Mouse (Mus musculus) embryo, embryonic 10.5 days (tissue): ENCODE results near the gene Pla1a.
"Not testable (repeated sequence)": the region's sequence is repeated elsewhere in the genome, so short reads cannot be mapped to it uniquely, and the experiment has no call there.

ENCODE experiments used
- DNase-seq: peaks from one replicate; pipeline ENCODE4 v3.0.0-alpha.2; 2015; ENCODE audit warnings: low spot score

Pla1a gene

DNA sequence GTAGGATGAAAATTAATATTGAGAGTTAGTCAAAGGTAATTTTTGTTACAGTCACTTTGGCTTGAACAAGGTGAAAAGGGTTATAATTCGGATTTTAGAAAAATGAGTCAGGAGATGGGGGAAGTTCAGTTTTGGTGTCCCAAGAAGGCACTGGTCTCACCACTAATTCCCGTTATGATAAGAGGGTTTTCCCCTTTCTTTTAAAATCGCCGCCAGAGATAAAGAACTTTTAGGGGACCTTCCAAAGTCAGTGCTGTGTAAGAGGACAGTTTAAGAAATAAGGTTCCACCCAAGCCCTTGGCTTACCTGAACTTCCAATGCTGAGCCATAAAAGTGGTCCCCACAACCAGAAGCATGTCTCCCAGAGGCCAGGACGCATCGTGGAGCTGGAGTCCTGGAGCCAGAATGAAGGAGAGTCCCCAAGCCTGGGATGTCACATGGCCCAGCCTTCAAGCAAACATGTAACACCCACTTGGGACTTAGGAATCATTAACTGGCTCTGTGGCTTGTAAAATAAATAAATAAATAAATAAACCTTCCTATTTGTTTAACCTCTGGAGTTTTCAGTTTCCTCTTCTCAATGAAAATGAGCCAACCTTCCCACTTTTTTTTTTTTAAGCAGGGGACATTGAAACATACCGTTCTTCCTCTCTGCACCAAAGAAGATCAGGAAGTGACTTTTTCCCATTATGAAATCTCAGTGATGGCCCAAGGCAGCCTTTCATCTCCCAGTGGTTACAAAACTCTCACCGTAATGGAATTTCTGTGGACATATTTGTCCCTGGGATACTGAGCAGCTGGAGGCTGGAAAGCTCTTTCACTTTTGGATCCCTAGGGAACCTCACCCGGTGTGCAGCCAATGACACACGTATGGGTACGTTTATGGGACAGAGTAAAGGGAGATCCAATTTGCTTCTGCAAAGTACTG, at the start of gene Pla1a:
Gene Pla1a, minus strand, starts transcription at position 648 of the 928 bp plus-strand sequence.
- DNase-seq, result no peak

DNA sequence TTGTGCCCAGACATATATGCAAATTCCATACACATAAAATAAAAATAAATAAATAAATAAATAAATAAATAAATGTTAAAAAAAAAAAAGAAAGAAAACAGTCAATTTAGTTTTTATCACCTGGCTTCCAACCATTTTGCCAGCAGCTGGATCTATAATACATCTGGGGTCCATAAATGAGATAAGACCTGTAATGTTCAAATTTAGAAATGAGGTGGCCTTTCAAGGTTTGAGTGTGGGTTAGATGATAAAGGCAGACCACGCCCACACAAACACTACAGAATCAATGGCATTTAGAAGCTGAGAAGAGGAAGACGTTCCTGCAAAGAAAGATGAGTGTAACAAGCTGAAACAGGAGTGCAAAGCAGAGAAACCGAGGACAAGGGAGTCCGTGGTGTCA, 48.4 kb upstream of the Pla1a start:
- DNase-seq, result no peak

DNA sequence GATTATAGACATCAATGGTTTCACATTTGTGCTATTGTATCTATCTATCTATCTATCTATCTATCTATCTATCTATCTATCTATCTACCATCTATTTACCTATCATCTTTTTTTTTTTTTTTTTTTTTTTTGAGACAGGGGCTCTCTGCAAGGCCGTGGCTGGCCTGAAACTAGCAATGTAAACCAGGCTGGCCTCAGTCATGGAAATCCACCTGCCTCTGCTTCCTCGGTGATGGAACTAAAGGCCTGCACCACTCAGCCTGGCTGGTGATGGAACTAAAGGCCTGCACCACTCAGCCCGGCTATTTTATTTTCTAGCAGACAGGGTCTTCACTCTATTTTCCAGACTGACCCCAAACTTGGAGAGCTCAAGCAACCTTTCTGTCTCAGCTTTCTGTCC, 45.4 kb upstream of the Pla1a start:
- DNase-seq, result no peak

DNA sequence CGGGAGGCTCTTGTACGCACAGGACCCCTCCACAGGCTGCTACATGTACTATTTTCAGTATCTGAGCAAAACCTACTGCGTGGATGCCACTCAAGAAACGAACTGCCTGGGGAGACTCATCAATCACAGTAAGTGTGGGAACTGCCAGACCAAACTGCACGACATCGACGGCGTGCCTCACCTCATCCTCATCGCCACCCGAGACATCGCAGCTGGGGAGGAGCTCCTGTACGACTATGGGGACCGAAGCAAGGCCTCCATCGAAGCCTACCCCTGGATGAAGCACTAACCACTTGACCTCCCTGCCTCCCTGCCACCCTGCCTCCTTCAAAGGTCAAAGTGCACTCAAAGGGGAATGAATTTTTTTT, 44.3 kb upstream of the Pla1a start:
- not testable (repeated sequence) for DNase-seq

DNA sequence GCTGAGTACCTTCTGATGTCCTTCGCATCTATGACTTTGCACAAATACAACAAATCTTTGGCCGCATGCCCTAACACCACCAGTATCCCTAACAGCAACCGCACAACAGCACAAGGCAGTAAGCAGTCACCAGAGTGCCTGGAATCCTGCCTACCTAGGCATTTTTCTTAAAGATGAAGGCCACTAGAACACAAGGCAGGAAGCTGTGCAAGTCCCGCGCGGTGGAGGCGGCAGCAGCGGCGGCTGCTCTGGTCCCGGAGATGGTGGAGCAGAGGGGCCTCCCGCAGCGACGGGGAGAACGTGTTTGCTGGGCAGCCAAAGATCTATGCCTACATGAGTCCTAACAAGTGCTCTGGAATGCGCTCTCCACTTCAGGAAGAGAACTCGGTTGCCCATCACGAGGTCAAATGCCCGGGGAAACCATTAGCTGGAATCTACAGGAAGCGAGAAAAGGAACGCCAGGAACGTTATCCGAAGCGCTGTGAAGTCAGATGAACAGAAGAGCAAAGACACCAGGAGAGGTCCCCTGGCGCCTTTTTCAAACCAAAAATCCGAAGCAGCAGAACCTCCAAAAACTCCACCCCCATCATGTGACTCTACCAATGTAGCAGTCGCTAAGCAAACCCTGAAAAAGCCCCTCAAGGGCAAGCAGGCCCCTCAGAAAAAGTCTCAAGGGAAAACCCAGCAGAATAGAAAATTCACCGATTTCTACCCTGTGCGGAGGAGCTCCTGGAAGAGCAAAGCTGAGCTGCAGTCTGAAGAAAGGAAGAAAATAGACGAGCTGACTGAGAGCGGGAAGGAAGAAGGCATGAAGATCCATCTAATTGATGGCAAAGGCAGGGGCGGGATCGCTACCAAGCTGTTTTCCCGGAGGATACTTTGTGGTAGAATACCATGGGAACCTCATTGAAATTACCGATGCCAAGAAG, 43.6 kb upstream of the Pla1a start:
- DNase-seq, result peak; percentile 72

DNA sequence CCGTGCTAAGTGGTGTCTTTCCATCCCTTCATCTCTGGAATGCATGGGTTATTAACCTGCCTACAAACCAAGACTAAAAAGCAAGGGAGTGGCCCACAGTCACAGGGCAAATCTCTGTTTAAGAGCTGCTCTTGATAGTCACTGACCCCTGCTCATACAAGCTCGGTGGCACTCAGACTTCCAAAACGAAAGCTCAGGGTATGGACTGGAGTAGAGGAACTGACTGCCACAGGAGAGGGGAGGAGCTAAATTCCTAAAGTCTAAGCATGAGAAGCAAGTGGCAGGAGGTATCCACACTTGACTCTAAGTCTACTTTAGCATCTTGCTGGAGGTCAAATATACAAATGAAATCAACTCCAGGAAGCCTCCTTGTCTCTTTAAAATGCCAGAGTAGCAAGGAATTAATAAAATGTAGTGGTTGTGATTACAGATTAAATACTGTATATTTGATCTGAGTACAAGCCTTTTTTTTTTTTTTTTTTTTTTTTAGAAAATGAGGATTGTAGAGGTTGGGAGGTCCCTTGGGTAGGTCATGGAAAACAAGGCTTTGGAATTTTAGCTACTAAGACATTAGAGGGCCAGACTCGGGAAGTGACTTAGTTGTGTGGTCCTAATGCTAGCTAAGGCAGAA, 42.9 kb upstream of the Pla1a start:
- DNase-seq, result no peak

DNA sequence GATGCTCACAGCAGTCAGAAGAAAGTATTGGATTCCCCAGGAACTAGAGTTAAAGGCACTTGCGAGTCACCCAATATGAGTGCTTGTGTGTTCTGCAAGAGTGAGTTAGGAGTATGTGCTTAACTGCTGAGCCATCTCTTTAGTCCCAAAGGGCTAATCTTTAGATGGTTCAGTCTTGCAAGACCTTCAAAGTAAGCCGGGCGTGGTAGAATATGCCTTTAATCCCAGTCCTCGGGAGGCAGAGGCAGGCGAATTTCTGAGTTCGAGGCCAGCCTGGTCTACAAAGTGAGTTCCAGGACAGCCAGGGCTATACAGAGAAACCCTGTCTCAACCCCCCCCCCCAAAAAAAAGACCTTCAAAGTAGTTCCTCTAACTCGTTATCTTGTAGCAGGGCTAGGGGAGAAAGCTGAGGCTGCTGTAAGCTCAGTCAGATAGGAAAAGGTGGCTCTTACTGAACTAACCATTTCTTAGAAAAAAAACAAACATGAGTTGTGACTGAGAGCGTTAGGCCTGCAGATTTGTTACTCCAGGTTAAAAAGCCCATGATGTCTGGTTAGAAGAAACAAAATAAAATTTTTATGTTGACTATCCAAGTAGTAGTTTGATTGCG, 41.8 kb upstream of the Pla1a start:
- DNase-seq, result no peak

DNA sequence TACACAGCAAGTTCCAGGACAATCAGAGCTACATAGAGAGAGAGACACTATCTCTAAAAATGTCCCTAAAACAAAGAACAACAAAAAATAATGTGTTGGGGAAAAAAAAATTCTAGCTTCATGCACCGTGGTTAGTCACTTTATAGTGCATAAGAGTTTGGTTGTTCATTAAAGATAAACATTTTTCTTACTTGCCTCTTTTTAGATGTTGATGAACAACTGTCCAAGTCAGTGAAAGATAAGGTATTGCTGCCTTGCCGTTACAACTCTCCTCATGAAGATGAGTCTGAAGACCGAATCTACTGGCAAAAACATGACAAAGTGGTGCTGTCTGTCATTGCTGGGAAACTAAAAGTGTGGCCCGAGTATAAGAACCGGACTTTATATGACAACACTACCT, 40.7 kb upstream of the Pla1a start:
- no peak for DNase-seq

DNA sequence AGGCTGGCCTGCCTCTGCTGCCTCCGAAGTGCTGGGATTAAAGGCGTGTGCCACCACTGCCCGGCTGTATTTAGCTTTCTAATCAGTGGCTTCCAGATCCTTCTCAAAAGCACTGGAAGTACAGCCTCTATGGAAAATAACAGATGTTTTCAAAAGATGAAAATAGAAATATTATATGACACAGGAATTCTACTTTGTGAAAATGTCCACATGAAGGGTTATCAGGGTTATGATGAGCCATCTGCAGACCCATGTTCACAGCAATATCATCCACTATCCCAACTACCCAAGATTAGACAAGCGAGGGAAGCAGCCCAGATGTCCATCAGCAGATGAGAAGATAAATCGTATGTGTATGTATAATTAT, 39.5 kb upstream of the Pla1a start:
- no peak for DNase-seq

DNA sequence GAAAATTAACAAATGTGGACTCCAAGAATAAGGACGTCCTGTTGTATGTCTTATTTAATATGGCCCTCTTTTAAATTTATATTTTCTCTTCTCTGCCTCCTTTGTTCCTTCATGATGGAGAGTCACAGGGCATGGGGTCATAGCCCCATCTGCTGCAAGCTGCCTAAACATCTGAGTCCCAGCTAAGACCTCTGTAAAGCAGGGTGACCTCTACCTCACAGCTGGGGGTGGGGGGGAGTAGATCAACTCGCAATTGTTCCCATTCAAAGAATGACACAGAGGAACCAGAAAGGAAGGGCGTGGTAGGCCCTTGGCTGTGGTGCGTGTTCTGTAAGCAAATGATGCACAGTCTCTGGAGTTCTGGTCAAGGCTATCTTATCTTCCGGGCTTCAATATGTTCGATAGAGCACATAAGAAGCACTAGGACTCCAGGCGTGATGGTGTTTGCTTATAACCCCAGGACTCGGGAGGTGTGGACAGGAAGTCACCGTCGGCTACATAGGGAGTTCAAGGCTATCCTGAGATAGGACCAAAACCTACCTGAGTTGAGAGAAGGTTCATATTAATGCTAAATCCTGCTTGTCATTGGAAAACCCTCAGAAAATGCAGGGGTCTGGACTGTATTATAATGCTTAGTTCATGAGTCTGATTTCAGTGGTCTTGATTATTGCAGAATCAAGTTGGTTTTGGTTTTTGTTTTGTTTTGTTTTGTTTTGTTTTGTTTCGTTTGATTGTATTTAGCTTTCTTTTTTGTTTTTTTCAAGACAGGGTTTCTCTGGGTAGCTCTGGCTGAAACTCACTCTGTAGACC, 39.0 kb upstream of the Pla1a start:
- peak; percentile 45 for DNase-seq

DNA sequence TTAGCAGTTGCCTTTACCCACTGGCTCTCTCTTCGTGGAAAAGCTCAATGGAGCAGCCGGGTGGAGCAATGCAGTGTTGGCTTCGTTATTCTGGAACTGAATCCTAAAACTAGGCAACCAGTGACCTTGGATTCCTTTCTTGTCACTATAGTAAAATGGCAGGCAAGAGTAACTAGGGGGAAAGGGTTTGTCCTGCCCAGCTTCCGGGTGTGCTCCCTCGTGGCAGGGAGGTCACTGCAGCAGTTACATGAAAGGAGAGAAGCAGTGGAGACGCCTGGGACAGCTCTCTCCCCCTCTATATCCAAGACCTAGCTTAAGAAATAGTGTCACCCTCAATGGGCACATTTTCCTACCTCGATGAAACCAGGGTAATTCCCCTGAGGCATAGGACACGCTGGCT, 36.5 kb upstream of the Pla1a start:
- no peak for DNase-seq

DNA sequence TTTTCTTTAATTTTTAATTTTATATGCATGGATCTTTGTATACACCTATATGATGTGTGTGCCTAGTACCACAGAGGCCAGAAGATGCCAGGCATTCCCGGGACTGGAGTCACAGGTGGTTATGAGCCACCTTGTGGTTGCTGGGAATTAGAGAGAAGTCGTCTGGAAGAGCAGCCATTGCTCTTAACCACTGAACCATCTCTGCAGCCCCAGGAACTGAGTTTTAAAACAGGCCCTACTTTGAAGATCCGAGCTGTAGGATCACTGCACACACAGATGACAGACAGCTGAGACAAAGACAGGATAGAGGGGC, 35.7 kb upstream of the Pla1a start:
- no peak for DNase-seq

DNA sequence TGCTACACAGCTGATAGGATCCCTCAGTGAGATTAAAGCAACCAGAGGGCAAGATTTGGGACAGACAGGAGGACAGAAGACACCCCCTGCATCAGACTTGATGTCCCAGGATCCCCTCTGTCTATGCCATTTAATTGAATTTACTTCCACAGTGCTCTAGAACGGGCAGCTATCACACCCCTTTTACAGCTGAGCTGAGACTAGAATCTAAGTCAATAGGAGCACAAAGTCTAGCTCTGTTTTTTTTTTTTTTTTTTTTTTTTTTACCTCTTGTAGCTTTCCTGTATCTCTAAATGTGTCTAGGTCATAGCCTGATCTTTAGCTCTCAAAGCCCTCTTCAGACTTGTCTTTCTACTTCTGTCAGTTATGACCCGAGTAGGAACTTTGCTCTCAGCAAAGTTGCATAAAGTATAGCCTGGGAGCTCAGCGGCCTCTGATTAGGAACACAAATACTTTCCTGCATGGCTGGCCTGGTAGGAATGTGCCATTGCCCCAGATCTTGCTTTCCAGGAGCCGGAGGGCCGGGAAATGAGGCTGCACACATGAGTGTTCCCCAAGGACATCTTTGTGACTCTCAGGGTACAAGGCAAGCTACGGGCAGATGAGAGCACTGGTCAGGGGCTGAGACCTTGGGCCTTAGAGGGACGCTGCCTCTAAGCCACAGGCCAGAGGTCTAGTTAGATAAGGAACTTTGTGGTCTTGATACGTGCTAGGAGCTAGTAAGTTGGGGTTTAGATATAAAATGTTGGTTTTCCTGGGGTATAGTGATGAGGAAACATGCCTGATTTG, 35.2 kb upstream of the Pla1a start:
- DNase-seq, result no peak

DNA sequence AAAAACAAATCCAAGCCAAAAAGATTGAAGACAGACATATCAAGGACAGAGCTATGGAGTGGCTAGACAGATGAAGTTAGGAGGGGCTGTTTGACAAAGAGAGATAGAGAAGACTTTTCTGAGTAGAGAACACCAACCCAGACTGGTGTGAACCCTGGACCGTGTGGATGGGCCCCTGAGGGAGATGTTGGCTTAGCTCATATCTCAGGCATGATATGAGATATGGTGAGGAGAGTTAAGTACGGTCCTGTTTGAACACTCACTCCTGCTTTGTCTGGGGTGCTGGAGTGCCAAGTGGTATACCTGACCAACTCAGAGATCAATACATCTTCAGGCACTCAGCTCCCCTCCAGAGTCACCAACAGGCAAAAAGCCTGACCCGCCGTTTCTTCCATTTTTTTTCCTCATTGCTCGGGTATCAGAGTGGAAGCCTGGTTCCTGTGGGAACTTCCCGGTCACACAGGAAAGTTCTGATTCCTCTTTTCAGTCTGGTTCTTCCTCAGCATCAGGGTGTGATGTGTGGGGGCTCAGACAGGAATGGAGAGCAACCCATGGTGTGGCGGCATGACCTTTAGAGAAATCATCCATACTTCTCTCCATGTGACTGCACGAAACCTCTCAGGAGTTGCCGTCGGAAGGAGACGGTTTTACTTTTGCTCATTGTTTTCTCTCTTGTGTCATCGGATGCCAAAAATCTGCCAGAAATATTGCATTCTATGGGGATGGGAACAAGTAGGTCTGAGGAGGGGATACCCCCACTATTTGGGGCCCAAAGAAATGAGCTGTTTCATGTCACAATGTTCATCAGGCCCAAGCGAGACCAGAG, 34.4 kb upstream of the Pla1a start:
- no peak for DNase-seq

DNA sequence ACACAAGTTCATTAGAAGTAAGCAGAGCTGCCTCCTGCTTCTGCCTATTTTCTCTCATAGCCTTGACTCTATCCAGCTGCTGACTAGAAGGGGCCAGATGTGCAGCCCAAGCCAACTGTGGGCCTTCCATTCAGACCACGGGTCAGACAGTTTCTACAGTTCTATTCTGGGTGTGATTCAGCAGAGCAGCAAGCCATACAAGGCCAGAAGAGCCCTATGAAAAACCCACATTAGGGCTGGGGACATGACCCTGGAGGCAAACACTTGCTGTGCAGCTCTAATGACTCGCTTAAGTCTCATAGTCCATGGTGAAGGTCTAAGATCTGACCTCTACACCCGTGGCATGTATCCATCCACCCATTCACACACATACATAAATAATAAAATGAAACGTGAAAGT, 33.1 kb upstream of the Pla1a start:
- DNase-seq, result no peak

DNA sequence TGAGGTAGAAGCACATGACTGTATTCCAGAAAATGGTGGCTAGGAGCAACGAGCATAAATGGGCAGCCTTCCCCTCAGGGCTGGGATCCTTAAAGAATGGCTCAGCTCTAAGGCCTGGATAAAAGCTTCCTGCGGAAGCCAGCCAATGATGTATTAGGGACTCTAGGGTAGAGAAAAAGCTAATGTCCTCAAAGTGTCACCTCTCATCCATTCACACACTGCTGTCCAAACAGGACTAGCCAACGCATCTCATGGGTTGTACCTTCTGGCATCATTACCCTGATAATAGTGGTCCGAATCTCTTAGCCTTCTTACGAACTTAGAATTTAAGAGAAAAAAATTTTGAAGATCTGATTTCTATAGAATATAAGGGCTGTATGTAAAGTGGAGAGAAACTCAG, 30.4 kb upstream of the Pla1a start:
- DNase-seq, result no peak

DNA sequence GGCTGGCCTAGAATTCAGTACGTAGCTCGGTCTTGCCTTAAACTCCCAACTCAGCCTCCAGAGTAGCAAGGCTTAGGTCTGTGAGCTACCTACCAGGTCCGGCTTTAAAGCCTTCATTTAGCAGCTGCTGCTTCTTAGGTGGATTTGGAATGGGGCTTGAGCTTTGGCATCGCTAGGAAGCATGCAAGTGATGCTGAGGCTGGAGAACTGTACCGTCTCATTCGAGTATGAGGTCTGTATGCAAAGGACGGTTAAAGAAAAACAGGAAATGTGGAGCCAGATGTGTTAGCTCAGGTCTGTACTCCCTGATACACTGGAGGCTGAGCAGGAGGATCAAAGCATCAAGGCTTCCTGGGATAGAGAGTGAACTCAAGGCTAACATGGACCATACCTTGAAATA, 29.2 kb upstream of the Pla1a start:
- no peak for DNase-seq

DNA sequence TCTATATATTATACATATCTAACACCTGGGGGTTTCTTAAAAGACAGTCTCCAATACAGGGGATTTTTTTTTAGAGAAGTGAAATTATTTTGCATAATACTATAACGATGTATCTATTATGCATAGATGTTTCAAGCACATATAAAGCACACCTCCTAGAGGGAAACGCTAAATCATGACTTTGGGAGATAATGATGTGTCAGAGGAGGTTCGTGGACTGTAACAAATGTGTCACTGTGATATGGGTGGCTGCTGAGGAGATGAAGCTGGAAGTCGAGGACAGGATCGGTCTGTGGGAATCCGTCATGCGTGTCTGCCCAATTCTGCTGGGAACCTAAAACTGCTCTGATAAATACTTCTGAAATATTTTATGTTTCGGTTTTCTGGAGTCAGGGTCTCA, 28.8 kb upstream of the Pla1a start:
- DNase-seq, result no peak

DNA sequence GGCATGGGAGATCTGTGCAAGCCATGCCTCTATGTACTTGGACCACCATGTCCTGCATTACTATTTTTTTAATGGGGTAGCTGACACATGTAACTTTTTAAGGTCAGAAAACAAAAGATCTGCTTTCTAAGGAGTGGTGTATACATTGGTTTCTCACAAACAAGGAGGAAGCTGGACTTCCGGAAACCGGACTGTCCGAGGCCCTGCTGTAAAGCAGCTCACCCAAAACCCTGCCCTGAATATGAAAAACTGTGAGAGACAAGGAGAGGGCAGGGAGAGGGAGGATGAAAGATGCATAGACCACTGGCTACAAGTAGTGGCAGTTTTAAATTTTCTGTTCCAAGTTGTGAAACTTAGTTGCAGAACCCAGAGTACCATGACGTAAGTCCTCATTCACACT, 27.0 kb upstream of the Pla1a start:
- DNase-seq, result no peak
